Mouse (Mus musculus) urinary bladder, postnatal 4 days (tissue): ENCODE results near the gene Apoa2.
A peak's percentile ranks its signal among the peaks of the same experiment; 100 is the strongest.

Experiments used
- DNase-seq, 2 experiments: peaks; one replicate each; pipeline ENCODE4 v3.0.0; 2021 to 2022; ENCODE audit warnings: low spot score in 2 of 2

Gene Apoa2

GRCm38 (mm10) chr1:171224857-171225256 is at the start of gene Apoa2:
Apoa2 (plus strand) TSS chr1:171225054.
- DNase-seq: no peak

- no peak for DNase-seq
Observed at GRCm38 (mm10) chr1:171179487-171180171, 45.2 kb upstream of the Apoa2 start.

- no peak for DNase-seq
Observed at GRCm38 (mm10) chr1:171183025-171183424, 41.8 kb upstream of the Apoa2 start.

- DNase-seq: no peak
Observed at GRCm38 (mm10) chr1:171183620-171184019, 41.2 kb upstream of the Apoa2 start.

- no peak for DNase-seq
Observed at GRCm38 (mm10) chr1:171184314-171184713, 40.5 kb upstream of the Apoa2 start.

DNA sequence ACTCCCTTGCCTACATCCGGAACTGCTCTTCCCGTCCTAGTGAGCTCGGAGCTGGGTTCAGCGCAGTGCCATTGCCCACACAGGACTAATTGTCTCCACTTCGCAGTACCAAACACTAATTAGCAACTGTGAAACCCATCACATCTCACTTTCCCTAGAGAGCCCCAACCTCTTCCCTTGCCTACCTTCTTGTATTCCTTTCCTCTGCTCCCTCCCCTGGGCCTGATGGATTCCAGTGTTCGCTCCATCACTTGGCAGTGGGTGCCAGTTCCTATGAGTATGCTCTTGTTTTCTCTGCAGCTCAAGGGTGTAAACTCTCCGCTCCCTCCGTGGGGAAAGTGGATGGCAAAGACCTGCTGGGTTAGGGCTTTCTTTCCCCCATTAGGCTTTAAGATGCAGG is 39.2 kb upstream of the Apoa2 start:
- no peak for DNase-seq

GRCm38 (mm10) chr1:171187851-171188700 is 36.8 kb upstream of the Apoa2 start:
- DNase-seq: no peak

- DNase-seq: peak in 1 of 2 experiments; percentile 22
Observed at GRCm38 (mm10) chr1:171189046-171189445, 35.8 kb upstream of the Apoa2 start.

DNA sequence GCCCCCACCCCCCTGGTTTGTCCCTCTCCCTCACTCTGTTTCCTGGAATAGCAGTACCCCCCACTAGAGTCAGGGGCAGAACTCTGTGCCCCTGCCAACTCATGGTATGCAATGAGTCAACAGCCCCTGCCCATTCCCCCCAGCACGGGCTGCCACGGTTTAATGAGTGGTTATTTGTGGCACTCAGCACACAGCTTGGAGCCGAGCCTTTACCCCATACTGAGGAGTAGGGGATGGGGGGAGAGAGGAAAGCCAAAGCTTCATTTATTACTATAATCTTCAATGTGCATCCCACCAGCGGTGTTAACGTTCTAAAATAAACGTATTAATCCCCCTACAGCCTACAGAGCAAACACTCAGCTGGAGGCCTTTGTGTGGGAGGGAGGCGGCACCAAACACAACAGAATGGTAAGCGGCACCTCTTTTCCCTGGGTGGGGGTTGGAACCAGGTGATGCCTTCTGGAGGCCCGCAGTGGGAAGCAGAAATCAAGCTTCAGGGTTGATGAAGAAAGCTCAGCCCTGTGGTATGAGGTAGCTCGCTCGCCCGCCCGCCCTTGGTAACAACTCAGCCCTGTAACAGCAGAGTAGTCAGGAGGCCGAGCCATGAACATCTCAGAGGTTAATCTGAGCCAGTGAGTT is 35.3 kb upstream of the Apoa2 start:
- no peak for DNase-seq

GRCm38 (mm10) chr1:171190832-171191231 is 34.0 kb upstream of the Apoa2 start:
- no peak for DNase-seq

- no peak for DNase-seq
Observed at GRCm38 (mm10) chr1:171192283-171192682, 32.6 kb upstream of the Apoa2 start.

DNA sequence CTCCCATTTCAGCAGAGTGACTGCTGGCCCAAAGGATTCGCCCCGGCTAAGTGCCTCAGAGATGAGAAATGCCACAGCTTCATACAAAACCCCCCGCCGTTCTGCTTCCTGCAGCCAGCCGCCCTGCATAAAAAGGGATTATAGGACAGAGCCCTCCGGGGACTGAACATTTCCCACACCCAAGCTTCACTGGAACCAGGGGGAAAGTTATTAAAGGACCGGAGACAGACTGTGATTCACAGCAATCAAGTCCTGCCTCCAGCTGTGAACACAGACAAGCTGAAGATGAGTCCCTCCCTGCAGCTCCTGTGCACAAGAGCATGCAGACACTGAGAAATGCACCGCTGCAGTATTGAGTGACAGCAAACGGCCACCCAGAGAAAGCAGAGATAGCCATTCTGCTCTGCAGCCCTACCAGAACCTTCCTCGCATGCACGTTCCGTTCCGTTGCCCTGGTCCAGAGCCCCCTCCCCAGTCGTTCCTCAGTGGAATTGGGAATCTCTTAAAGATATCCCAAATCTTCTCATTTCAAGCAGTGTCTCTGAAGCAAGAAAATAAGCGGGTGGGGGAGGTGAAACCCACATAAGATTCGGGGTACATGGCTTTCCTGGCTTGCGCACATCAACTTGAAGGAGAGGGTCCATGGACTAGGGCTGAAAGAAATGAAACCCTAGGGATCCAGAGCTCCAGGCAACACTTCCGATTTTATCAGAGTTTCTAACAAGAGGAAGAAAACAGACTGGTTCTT is 31.6 kb upstream of the Apoa2 start:
- no peak for DNase-seq

DNA sequence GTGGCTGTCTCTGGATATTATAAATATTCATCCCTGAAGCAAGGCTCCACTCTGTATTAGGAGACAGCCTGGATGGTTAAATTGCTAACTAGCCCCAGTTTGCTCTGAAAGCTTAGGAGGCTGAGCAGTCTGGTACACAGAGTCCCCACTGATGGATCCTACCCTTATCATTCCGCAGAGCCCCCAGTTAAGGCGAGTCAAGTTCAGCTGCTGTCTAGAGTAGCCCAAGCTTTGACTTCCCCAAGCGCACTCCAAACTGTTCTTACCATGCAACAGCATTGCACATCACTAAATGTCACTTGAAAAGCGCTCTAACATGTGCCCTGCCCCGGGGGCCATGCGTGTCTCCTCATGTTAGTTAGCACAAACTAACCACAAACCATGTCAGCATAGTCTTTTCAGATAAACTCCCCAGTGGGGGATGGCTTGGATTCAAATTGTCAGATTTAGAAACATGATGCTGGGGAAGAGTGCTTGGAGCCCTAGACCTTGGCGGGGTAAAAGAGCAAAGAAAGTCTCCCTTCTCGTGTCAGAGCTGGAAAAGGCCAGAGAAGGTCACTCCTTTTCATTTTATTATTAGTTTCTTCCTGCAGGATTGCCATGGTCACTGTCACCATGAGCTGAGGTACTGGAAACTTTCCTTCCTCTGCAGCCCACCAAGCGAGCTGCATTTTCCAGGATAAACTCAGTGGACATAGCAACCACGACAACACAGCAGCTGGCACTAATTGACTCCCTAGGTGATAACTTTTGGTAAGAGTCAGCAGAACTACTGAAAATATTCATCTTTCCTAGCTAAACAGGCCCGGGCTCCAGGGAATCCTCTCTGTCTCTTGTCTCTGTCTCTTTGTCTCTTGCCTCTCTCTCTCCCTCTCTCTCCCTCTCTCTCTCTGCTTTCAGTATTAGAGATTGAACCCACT is 30.7 kb upstream of the Apoa2 start:
- DNase-seq: no peak

DNA sequence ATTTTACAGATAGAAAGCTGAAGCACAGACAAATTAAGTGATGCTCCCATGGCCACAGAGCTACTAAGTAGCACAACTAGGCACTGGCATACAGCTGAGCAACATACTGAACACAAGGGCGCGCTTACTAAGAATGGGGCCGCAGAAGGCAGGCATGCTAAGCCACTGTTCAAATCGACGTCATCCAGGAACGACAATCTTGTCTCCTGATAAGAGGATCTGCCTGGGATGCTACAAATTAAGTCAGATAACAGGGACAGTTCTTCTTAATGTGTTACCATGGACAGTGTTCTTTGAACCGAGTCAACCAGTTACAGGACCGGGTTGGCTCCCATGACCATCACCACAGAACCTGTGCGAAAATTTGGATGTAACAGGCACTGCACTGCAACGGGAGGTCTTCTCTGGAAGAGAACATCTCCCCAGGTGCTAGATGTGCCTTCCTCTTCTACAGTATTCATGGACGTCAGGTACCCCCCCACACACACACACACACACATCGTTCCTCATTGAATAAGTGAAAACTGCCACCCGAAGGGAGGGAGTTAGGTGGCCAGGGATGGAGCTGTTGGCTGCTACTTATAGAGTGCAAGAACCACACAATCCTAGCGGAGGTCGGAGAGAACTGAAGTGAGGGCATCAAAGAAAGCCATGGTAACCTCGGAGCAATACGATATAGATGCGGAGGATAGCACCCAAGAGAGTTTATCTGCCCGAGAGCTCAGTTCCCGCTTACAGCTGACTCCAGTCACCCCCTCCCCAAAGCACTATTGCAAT is 29.6 kb upstream of the Apoa2 start:
- no peak for DNase-seq

DNA sequence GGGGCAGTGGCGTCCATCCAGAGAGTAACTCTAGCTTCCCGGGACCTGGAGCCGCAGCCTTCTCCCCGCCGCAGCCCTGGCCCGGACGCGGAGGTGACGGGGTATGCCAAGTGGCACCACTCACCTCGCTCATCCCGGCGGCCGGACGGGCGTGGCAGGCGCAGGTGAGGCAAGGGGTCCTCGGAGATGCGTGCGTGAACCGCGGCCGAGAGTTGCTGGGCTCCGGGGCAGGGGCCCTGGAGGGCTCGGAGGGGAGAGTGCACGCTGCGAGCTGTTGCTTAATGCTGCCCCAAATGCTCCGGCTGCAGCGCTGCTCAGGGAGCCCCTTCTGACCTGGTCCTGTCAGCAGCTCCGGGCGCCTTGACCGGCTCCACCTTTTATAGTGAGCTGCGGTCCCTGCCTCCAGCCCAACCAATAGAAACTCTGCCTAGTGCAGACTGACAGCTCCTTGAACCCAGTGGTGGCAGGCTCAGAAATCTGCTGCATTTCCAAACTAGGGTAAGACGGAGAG is 28.9 kb upstream of the Apoa2 start, which contains the start of gene Pcp4l1:
Gene Pcp4l1, minus strand, starts transcription at position 382 of the 511 bp plus-strand sequence.
- peak in 1 of 2 experiments; percentile 42 for DNase-seq

DNA sequence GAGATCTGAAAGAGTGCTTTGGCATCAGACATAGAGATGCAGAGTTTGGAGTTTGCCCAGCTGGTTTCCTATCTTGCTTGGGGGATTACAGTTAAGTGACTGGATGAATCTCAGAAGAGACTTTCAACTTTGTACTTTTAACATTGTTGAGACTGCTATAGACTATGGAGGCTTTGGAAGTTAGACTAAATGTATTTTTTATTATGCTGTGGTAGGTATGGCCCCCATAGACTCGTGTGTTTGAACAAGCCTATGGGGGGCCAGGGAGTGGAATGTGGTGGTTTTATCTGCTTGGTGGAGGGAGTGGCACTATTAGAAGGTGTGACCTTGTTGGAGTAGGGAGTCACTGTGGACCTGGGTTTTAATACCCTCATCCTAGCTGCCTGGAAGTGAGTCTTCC is 25.3 kb upstream of the Apoa2 start:
- DNase-seq: no peak

DNA sequence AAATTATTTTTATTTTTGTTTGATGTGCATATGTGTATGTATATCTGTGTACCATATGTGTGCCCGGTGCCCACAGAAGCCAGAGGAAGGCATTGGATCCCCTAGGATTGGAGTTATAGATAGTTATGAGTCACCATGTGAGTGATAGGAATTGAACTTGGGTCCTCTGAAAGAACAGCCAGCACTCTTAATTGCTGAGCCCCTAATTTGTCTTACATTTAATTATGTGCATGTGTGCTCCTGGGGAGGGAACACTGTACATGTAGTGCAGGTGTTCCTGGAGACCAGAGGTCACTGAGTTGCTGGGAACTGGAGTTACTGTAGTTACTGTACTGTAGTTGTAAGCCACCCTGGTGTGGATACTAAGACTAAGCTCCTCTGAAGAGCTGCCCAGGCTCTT is 24.1 kb upstream of the Apoa2 start:
- no peak for DNase-seq

DNA sequence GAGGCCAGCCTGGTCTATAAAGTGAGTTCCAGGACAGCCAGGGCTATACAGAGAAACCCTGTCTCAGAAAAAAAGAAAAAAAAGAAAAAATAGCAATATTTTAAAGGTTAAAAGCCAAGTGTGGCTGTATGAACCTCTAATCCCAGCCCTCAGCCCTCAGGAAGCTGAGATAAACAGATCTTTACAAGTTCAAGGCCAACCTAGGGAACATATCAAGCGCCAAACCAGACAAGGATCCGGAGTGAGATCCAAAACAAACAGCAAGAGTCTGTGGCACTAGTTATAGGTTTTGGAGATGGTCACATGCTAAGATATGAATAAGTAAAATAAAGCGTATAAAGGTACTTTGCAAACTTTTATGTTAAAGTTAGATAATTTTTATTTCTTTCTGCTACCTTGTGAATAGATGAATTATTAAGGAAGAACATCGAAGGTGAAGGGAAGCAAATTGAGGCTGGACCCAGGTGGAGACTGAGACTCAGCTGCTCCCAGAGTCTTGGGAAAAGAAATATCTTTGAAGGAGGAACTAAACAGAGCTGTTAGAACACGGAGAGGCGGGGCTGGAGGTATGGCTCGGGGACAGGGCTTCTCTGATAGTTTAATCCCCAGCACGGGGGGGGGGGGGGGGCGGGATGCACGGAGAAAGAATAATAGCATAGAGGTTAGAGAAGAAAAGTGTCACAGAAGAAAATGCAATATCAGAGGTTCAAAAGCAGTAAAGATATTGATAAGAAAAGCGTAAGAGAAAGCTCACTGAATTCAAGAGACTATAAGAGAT is 21.2 kb upstream of the Apoa2 start:
- no peak for DNase-seq

DNA sequence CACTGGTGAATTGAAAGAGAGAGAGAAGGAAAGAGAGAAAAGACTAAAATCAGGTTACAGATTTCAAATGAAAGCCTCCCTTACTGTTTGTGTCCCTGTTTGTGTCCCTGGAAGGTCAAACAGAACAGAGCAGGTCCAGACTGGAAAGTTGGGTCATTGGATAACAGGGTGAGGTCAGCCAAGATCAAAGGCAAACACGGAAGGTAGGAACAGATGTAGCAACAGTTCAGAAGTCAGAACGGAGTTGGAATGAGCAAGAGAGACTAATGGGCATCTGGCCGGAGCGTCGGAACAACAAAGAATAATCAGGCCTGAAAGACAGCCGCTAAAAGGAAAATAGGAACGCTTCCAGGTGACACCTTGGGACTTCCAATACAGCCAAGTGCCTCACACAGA is 20.6 kb upstream of the Apoa2 start:
- DNase-seq: no peak
